Mouse (Mus musculus): ENCODE data around the gene Lcmt1. TPM values are rescaled to one million over a fixed set of nuclear protein-coding genes. Genes with fewer than 3 reads are reported as not detected.
A peak's percentile ranks its signal among the peaks of the same experiment; 100 is the strongest.

Lcmt1 gene
- polyA plus RNA-seq, 1 experiment, result 81.3 TPM

DNA sequence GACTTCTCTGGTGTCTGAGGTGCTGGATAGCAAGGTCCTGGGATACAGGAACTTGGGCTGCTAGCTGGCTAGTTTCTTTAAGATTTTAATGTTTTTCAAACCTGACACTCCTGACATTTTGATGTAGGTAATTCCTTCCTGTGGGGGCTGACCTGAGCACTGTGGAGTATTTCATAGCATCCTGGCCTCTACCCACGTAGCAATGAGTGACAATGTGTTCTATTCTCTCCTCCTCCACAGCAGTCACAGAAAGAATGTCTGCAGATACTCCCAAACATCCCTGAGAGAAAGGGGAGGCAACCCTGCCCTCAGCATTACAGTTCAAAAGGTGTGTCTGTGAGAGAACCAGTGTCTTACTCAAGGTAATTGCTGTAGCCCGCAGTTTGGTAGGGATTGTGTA lies 19.3 kb upstream of the Lcmt1 start:
- H3K4me1 ChIP-seq (ENCODE audit: control insufficient read depth, insufficient read depth, low read length), result peaks cover 23% of the 10 kb centered on the region
- DNase-seq, result no peak
- no peak for TF ChIP-seq CTCF (IDR thresholded peaks at IDR 0.05; ENCODE audit: borderline replicate concordance, insufficient read depth, low read depth, low read length)
- no peak for TF ChIP-seq POLR2A (IDR thresholded peaks at IDR 0.05; ENCODE audit: borderline replicate concordance, insufficient read depth, low read length)
- no peak overlapping the region for H3K4me3 ChIP-seq (replicated peaks; ENCODE audit: insufficient read depth, low read depth, low read length)
- WGBS, result 80% methylated on average over 2 of the region's 2 CpGs
- H3K27me3 ChIP-seq (ENCODE audit: control insufficient read depth, insufficient read depth, low read length), result no peaks in the 10 kb centered on the region
- H3K27ac ChIP-seq (ENCODE audit: insufficient read depth, low read length), result no peak overlapping the region

DNA sequence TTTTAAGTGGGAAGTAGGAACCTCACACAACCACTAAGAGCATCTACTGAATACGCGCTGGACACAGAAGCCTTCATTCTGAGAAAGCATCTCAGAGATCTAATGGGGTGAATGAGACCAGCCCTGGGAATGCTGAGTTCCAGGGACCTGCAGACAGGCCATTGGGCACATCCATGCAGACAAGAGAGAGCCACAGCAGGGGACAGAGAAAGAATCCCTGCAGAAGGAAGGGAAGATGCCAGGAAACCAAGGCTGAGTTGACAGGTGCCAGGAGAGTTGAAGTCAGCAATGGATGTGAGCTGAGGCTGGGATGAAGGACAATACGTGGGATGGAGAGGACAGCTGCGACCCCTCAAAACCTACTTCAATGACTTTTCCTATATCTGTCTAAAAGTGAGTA lies 16.5 kb upstream of the Lcmt1 start:
- DNase-seq, result peak in 1 of 2 experiments; percentile 55
- Histone ChIP-seq H3K27me3 (ENCODE audit: control insufficient read depth, insufficient read depth, low read length) (no peaks in the 10 kb centered on the region), H3K4me3 (replicated peaks; ENCODE audit: insufficient read depth, low read depth, low read length) (no peak overlapping the region), H3K4me1 (ENCODE audit: control insufficient read depth, insufficient read depth, low read length) (peaks cover 23% of the 10 kb centered on the region), H3K27ac (ENCODE audit: insufficient read depth, low read length) (no peak overlapping the region)
- 57% methylated on average over 4 of the region's 4 CpGs for WGBS
- no peak for TF ChIP-seq POLR2A (IDR thresholded peaks at IDR 0.05; ENCODE audit: borderline replicate concordance, insufficient read depth, low read length)
- no peak for TF ChIP-seq CTCF (IDR thresholded peaks at IDR 0.05; ENCODE audit: borderline replicate concordance, insufficient read depth, low read depth, low read length)

DNA sequence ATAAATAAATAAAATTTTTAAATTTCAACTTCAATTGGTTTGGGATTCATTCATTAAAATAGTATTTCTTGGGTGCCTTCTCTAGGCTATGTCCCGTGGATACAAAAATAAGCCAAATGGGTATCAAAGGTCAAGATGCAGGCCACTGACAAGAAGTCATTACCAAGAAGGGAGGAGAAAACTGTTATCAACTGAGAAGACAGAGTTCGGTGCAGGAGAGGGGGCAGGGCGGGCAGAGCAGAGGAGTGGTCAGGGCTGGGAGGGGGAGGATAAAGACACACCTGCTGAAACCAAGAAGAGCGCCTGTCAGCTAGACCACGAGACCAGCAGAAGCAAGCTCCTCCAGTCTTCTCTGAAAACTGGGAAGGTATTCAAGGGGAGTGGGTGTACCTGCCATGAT lies 15.7 kb upstream of the Lcmt1 start:
- 91% methylated on average over 5 of the region's 5 CpGs for WGBS
- Histone ChIP-seq H3K4me1 (ENCODE audit: control insufficient read depth, insufficient read depth, low read length) (peaks cover 23% of the 10 kb centered on the region), H3K4me3 (replicated peaks; ENCODE audit: insufficient read depth, low read depth, low read length) (no peak overlapping the region), H3K27ac (ENCODE audit: insufficient read depth, low read length) (no peak overlapping the region), H3K27me3 (ENCODE audit: control insufficient read depth, insufficient read depth, low read length) (no peaks in the 10 kb centered on the region)
- DNase-seq, result no peak
- TF ChIP-seq CTCF (IDR thresholded peaks at IDR 0.05; ENCODE audit: borderline replicate concordance, insufficient read depth, low read depth, low read length), result no peak
- TF ChIP-seq POLR2A (IDR thresholded peaks at IDR 0.05; ENCODE audit: borderline replicate concordance, insufficient read depth, low read length), result no peak

DNA sequence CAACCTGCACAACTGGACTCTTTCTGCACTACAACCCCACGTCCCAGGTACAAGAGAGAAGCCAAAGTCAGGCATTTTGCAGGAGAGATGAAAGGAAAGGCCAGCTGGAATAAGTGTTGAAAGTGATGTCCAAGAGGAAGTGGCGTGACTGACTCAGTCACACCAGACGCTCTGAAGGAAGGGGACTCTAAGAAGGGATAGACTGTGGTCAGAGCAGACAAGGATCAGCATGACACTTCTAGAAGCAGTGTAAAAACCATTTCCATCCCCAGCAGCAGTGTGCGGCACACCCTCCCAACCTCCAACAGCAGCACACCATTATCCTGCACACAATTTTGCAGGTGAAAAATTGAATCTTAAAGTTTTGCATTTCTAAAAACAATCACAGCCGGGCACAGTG lies 15.2 kb upstream of the Lcmt1 start:
- Histone ChIP-seq H3K27ac (ENCODE audit: insufficient read depth, low read length) (no peak overlapping the region), H3K27me3 (ENCODE audit: control insufficient read depth, insufficient read depth, low read length) (no peaks in the 10 kb centered on the region), H3K4me1 (ENCODE audit: control insufficient read depth, insufficient read depth, low read length) (peaks cover 24% of the 10 kb centered on the region), H3K4me3 (replicated peaks; ENCODE audit: insufficient read depth, low read depth, low read length) (no peak overlapping the region)
- 72% methylated on average over 5 of the region's 5 CpGs for WGBS
- DNase-seq, result no peak
- TF ChIP-seq POLR2A (IDR thresholded peaks at IDR 0.05; ENCODE audit: borderline replicate concordance, insufficient read depth, low read length) (no peak), CTCF (IDR thresholded peaks at IDR 0.05; ENCODE audit: borderline replicate concordance, insufficient read depth, low read depth, low read length) (no peak)

DNA sequence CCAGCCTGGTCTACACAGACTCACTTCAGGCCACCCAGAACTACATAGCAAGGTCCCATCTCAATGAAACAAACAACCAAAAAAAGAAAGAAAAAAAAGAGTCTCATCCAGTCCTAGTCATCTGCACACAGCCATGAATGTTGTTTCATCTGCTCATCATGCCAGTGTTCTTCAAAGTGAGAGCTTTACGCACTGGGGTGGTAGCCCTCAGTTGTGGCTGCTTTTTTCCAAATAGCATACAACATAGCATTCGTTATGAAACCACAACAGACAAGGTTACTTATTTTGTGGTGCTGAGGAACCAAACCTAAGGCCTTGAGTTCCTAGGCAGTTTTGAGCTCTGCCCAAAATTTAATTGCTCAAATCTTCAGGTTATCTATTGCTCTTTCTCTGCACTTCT lies 14.7 kb upstream of the Lcmt1 start:
- Histone ChIP-seq H3K4me1 (ENCODE audit: control insufficient read depth, insufficient read depth, low read length) (peaks cover 21% of the 10 kb centered on the region), H3K27ac (ENCODE audit: insufficient read depth, low read length) (no peak overlapping the region), H3K4me3 (replicated peaks; ENCODE audit: insufficient read depth, low read depth, low read length) (no peak overlapping the region), H3K27me3 (ENCODE audit: control insufficient read depth, insufficient read depth, low read length) (no peaks in the 10 kb centered on the region)
- DNase-seq, result no peak
- TF ChIP-seq CTCF (IDR thresholded peaks at IDR 0.05; ENCODE audit: borderline replicate concordance, insufficient read depth, low read depth, low read length) (no peak), POLR2A (IDR thresholded peaks at IDR 0.05; ENCODE audit: borderline replicate concordance, insufficient read depth, low read length) (no peak)
- 90% methylated on average over 2 of the region's 2 CpGs for WGBS

DNA sequence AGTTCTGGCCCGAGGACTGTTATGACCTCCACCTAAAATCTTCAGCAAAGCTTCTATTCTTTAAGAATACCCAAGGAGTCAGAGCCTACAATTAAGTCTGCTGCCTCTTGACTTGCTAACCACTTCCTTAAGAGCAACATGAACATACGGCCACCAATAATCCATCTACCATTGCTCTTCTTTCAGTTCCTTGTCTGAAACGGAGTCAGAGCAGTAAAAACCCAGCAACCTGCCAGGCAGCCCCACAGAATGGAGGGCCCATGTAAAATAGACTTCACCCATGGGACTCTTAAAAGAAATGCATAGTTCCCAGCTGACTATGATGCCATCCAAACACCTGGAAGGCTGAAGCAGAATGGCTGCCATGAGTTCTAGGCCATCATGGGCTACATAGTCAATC lies 13.4 kb upstream of the Lcmt1 start:
- Histone ChIP-seq H3K27me3 (ENCODE audit: control insufficient read depth, insufficient read depth, low read length) (no peaks in the 10 kb centered on the region), H3K27ac (ENCODE audit: insufficient read depth, low read length) (no peak overlapping the region), H3K4me1 (ENCODE audit: control insufficient read depth, insufficient read depth, low read length) (peaks cover 16% of the 10 kb centered on the region), H3K4me3 (replicated peaks; ENCODE audit: insufficient read depth, low read depth, low read length) (no peak overlapping the region)
- 90% methylated on average over 3 of the region's 3 CpGs for WGBS
- no peak for TF ChIP-seq CTCF (IDR thresholded peaks at IDR 0.05; ENCODE audit: borderline replicate concordance, insufficient read depth, low read depth, low read length)
- TF ChIP-seq POLR2A (IDR thresholded peaks at IDR 0.05; ENCODE audit: borderline replicate concordance, insufficient read depth, low read length), result no peak
- DNase-seq, result no peak

DNA sequence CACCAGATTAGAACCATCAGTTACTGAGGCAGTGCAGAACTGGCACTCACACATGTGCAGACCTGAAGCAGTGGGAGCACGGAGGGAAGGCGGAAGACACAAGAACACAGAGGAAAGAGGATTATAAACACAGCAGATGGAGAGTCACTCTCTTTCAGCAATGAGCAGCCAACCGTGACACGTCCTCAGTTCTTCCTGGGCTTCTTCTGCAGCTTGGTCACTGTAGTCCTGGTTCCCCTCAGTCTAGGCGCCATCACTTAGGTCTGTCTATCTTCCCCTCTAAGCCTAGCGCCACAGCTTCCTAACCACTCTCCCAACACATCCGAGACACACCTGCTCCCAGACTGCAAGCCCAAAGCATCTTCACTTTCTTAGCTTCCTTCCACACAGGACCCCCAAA lies 10.5 kb upstream of the Lcmt1 start:
- H3K27me3 ChIP-seq (ENCODE audit: control insufficient read depth, insufficient read depth, low read length), result no peaks in the 10 kb centered on the region
- TF ChIP-seq CTCF (IDR thresholded peaks at IDR 0.05; ENCODE audit: borderline replicate concordance, insufficient read depth, low read depth, low read length), result no peak
- no peak for TF ChIP-seq POLR2A (IDR thresholded peaks at IDR 0.05; ENCODE audit: borderline replicate concordance, insufficient read depth, low read length)
- no peak overlapping the region for H3K4me3 ChIP-seq (replicated peaks; ENCODE audit: insufficient read depth, low read depth, low read length)
- WGBS, result 11% methylated on average over 7 of the region's 7 CpGs
- DNase-seq, result peak; percentile 66 to 80
- peaks cover 8% of the 10 kb centered on the region for H3K4me1 ChIP-seq (ENCODE audit: control insufficient read depth, insufficient read depth, low read length)
- H3K27ac ChIP-seq (ENCODE audit: insufficient read depth, low read length), result peak overlapping the region; percentile 5

DNA sequence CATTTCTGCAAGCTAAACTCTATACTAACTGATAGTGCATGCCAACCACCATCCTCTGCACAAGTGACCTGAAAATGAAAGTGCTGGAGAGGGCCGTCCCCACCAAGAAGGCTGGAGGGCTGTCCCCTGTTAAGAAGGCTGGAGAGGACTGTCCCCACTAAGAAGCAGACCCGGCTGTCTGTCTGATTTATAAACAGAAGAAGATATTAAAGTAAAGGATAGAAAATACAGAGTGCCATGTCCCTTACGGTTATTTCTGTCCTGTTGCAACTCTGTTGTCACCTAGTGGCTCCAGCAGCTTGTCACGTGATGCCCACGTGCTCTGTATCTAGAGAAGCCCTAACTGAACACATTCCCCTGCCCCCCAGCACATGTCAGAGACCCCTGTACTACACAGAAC lies 9.4 kb upstream of the Lcmt1 start:
- Histone ChIP-seq H3K4me3 (replicated peaks; ENCODE audit: insufficient read depth, low read depth, low read length) (no peak overlapping the region), H3K4me1 (ENCODE audit: control insufficient read depth, insufficient read depth, low read length) (peaks cover 11% of the 10 kb centered on the region), H3K27me3 (ENCODE audit: control insufficient read depth, insufficient read depth, low read length) (no peaks in the 10 kb centered on the region), H3K27ac (ENCODE audit: insufficient read depth, low read length) (no peak overlapping the region)
- 69% methylated on average over 5 of the region's 5 CpGs for WGBS
- no peak for DNase-seq
- TF ChIP-seq CTCF (IDR thresholded peaks at IDR 0.05; ENCODE audit: borderline replicate concordance, insufficient read depth, low read depth, low read length), result no peak
- TF ChIP-seq POLR2A (IDR thresholded peaks at IDR 0.05; ENCODE audit: borderline replicate concordance, insufficient read depth, low read length), result no peak

All from cerebellum, adult 2 months (tissue).